Mouse (Mus musculus) liver, postnatal 0 days (tissue): ENCODE data around the gene Ifngr2. TPM values are rescaled to one million over a fixed set of nuclear protein-coding genes. Genes with fewer than 3 reads are reported as not detected.

ENCODE experiments used
- ATAC-seq: fragments of 200-750 bp; cut with Nextera tagmentation; 2 replicates; pipeline ENCODE4 v1.8.0; 2017; ENCODE audit warnings: mild to moderate bottlenecking, moderate library complexity
- DNase-seq: peaks from one replicate; pipeline ENCODE4 v3.0.0-alpha.2; 2016
- H3K27ac ChIP-seq: fragments of 300-500 bp; sonication (generic); 2 replicates; pipeline ENCODE4 v1.5.1; 2014; ENCODE audit warnings: antibody characterized with exemption, moderate library complexity, mild to moderate bottlenecking, low read depth
- H3K27me3 ChIP-seq: fragments of 300-500 bp; sonication (generic); 2 replicates; pipeline ENCODE4 v1.6.1; 2014; ENCODE audit warnings: low read length, control low read depth, mixed read lengths; ENCODE audit not compliant: insufficient read depth
- H3K36me3 ChIP-seq: fragments of 300-500 bp; sonication (generic); replicated peaks from 2 replicates; pipeline ENCODE4 v1.6.1; 2014; ENCODE audit warnings: mild to moderate bottlenecking, control low read depth, low read length, moderate library complexity, mixed read lengths; ENCODE audit not compliant: insufficient read depth
- H3K4me1 ChIP-seq: fragments of 300-500 bp; sonication (generic); 2 replicates; pipeline ENCODE4 v1.6.1; 2014; ENCODE audit warnings: antibody characterized with exemption, mild to moderate bottlenecking, control low read depth; ENCODE audit not compliant: insufficient read depth
- H3K4me2 ChIP-seq: fragments of 300-500 bp; sonication (generic); 2 replicates; pipeline ENCODE4 v1.6.1; 2014; ENCODE audit warnings: low read depth, mild to moderate bottlenecking, low read length, moderate library complexity, mixed read lengths
- H3K4me3 ChIP-seq: fragments of 300-500 bp; sonication (generic); 2 replicates; pipeline ENCODE4 v1.5.1; 2014; ENCODE audit warnings: low read depth, low read length
- H3K9ac ChIP-seq: fragments of 300-500 bp; sonication (generic); replicated peaks from 2 replicates; pipeline ENCODE4 v1.6.1; 2014; ENCODE audit warnings: mild to moderate bottlenecking, moderate library complexity
- H3K9me3 ChIP-seq: fragments of 300-500 bp; sonication (generic); 2 replicates; pipeline ENCODE4 v1.6.1; 2016; ENCODE audit warnings: mild to moderate bottlenecking, control low read depth, low read length, mixed read lengths
- CTCF ChIP-seq: sonication (generic); IDR thresholded peaks from 2 replicates; pipeline ENCODE4 v1.5.1; 2016; ENCODE audit warnings: antibody characterized with exemption, low read depth
- EP300 ChIP-seq: IDR thresholded peaks from 2 replicates; pipeline ENCODE4 v1.6.1; 2016; ENCODE audit warnings: antibody characterized with exemption, low read depth, mild to moderate bottlenecking
- WGBS: fragments of 180-500 bp; shearing (Covaris S2); extraction: QIAGEN DNeasy Blood & Tissue Kit; methylation state at CpG from one replicate; pipeline ENCODE4 v1.1.7; 2014; ENCODE audit not compliant: insufficient replicate concordance; 5-methylcytosine and 5-hydroxymethylcytosine counted together
- polyA plus RNA-seq: library from polyadenylated mRNA; unstranded; fragments of >200 nt; fragmentation: Nextera tagmentation; extraction: Ambion mirVana; gene quantifications from 2 replicates; pipeline ENCODE4 v1.2.1, GENCODE M21; 2015

Gene Ifngr2
- polyA plus RNA-seq, 1 experiment from 2014 or later, result 18.2 TPM

GRCm38 (mm10) chr16:91582307-91582706 lies 35.4 kb downstream of the Ifngr2 start:
- Histone ChIP-seq H3K27ac (no peak overlapping the region), H3K4me3 (no peak overlapping the region), H3K4me1 (no peaks in the 10 kb centered on the region), H3K36me3 (peaks cover 26% of the 10 kb centered on the region), H3K9me3 (no peaks in the 10 kb centered on the region), H3K27me3 (no peaks in the 10 kb centered on the region), H3K9ac (no peak overlapping the region), H3K4me2 (no peak overlapping the region)
- TF ChIP-seq EP300 (no peak), CTCF (peak; percentile 84)
- no peak; the same call in 1 of the 2 replicates for ATAC-seq
- WGBS, result 64% methylated on average over 2 of the region's 2 CpGs
- DNase-seq, result peak; percentile 70

GRCm38 (mm10) chr16:91585617-91586016 lies 38.7 kb downstream of the Ifngr2 start:
- ATAC-seq (no peak), DNase-seq (no peak)
- no peaks in the 10 kb centered on the region for H3K9me3 ChIP-seq
- no peak overlapping the region for H3K4me2 ChIP-seq
- H3K36me3 ChIP-seq, result peaks cover 22% of the 10 kb centered on the region
- no peaks in the 10 kb centered on the region for H3K27me3 ChIP-seq
- H3K4me3 ChIP-seq, result no peak overlapping the region
- H3K27ac ChIP-seq, result no peak overlapping the region
- no peaks in the 10 kb centered on the region for H3K4me1 ChIP-seq
- TF ChIP-seq EP300 (no peak), CTCF (no peak)
- H3K9ac ChIP-seq, result no peak overlapping the region
- WGBS, result 81% methylated on average over 5 of the region's 5 CpGs

GRCm38 (mm10) chr16:91586244-91586643 lies 39.4 kb downstream of the Ifngr2 start:
- TF ChIP-seq EP300 (no peak), CTCF (no peak)
- Histone ChIP-seq H3K4me3 (no peak overlapping the region), H3K27ac (no peak overlapping the region), H3K4me2 (no peak overlapping the region), H3K27me3 (no peaks in the 10 kb centered on the region), H3K36me3 (peaks cover 18% of the 10 kb centered on the region), H3K9me3 (no peaks in the 10 kb centered on the region), H3K9ac (no peak overlapping the region), H3K4me1 (no peaks in the 10 kb centered on the region)
- ATAC-seq (no peak), DNase-seq (no peak)
- WGBS, result 78% methylated on average over 6 of the region's 6 CpGs

GRCm38 (mm10) chr16:91587730-91588453 lies 41.0 kb downstream of the Ifngr2 start:
- Histone ChIP-seq H3K4me1 (no peaks in the 10 kb centered on the region), H3K4me2 (no peak overlapping the region), H3K9me3 (no peaks in the 10 kb centered on the region), H3K36me3 (peaks cover 15% of the 10 kb centered on the region; the same call in 1 of the 2 replicates), H3K27ac (no peak overlapping the region), H3K27me3 (no peaks in the 10 kb centered on the region), H3K4me3 (no peak overlapping the region), H3K9ac (no peak overlapping the region)
- no peak for TF ChIP-seq EP300
- no peak for TF ChIP-seq CTCF
- 60% methylated on average over 6 of the region's 6 CpGs for WGBS
- DNase-seq, result no peak
- no peak for ATAC-seq

- H3K36me3 ChIP-seq, result peaks cover 15% of the 10 kb centered on the region; the same call in 1 of the 2 replicates
- DNase-seq (no peak), ATAC-seq (no peak)
- no peaks in the 10 kb centered on the region for H3K9me3 ChIP-seq
- H3K9ac ChIP-seq, result no peak overlapping the region
- no peak overlapping the region for H3K4me2 ChIP-seq
- no peaks in the 10 kb centered on the region for H3K27me3 ChIP-seq
- WGBS, result 81% methylated on average over 3 of the region's 3 CpGs
- H3K4me1 ChIP-seq, result no peaks in the 10 kb centered on the region
- no peak overlapping the region for H3K27ac ChIP-seq
- no peak overlapping the region for H3K4me3 ChIP-seq
- TF ChIP-seq CTCF (no peak), EP300 (no peak)
Observed at GRCm38 (mm10) chr16:91588703-91589102, 41.8 kb downstream of the Ifngr2 start.

- H3K27me3 ChIP-seq, result no peaks in the 10 kb centered on the region
- no peak overlapping the region for H3K9ac ChIP-seq
- H3K36me3 ChIP-seq, result 0 out of 2 replicates have a peak, but pooled peaks cover 3% of the 10 kb centered on the region
- ATAC-seq, result no peak
- no peak for DNase-seq
- H3K4me1 ChIP-seq, result peaks cover 6% of the 10 kb centered on the region
- no peak overlapping the region for H3K27ac ChIP-seq
- H3K9me3 ChIP-seq, result no peaks in the 10 kb centered on the region
- H3K4me2 ChIP-seq, result no peak overlapping the region
- TF ChIP-seq CTCF (no peak), EP300 (no peak)
- WGBS, result 60% methylated on average over 8 of the region's 8 CpGs
- no peak overlapping the region for H3K4me3 ChIP-seq
Observed at GRCm38 (mm10) chr16:91592162-91592561, 45.3 kb downstream of the Ifngr2 start.
